Mouse (Mus musculus) testis, adult 2 months (tissue): ENCODE data around the gene Esrrb. TPM values are rescaled to one million over a fixed set of nuclear protein-coding genes. Genes with fewer than 3 reads are reported as not detected.

Experiments
- H3K27ac ChIP-seq: fragments of 200-500 bp; 2 replicates; pipeline ENCODE4 v1.5.1; 2012; ENCODE audit warnings: low read depth, low read length; ENCODE audit not compliant: control insufficient read depth, insufficient read depth
- H3K27me3 ChIP-seq: fragments of 200-500 bp; 2 replicates; pipeline ENCODE4 v1.6.1; 2012; ENCODE audit warnings: mild to moderate bottlenecking, low read length, moderate library complexity; ENCODE audit not compliant: control insufficient read depth, insufficient read depth
- H3K36me3 ChIP-seq: fragments of 200-500 bp; 2 replicates; pipeline ENCODE4 v1.6.1; 2012; ENCODE audit warnings: mild to moderate bottlenecking, low read length; ENCODE audit not compliant: control insufficient read depth, insufficient read depth
- H3K4me1 ChIP-seq: fragments of 200-500 bp; 2 replicates; pipeline ENCODE4 v1.6.1; 2012; ENCODE audit warnings: low read length; ENCODE audit not compliant: control insufficient read depth, insufficient read depth
- H3K4me3 ChIP-seq: fragments of 200-500 bp; 2 replicates; pipeline ENCODE4 v1.5.1; 2012; ENCODE audit warnings: low read depth, mild to moderate bottlenecking, low read length, moderate library complexity, mixed read lengths; ENCODE audit not compliant: control insufficient read depth
- CTCF ChIP-seq: fragments of 200-500 bp; IDR thresholded peaks from 2 replicates; pipeline ENCODE4 v1.5.1; 2012; ENCODE audit warnings: low read depth, mild to moderate bottlenecking, inconsistent platforms, low read length, moderate library complexity; ENCODE audit not compliant: control insufficient read depth, insufficient read depth, insufficient replicate concordance
- POLR2A ChIP-seq: fragments of 200-500 bp; IDR thresholded peaks from 2 replicates; pipeline ENCODE4 v1.6.1; 2012; ENCODE audit warnings: low read depth, mild to moderate bottlenecking, inconsistent platforms, low read length, moderate library complexity; ENCODE audit not compliant: control insufficient read depth
- polyA plus RNA-seq: library from polyadenylated mRNA; depleted of rRNA; stranded (reverse); fragments of >200 nt; gene quantifications from 2 replicates; pipeline ENCODE4 v1.2.3, GENCODE M21; 2012

Esrrb gene
- polyA plus RNA-seq, 1 experiment, result 6.3 TPM

DNA sequence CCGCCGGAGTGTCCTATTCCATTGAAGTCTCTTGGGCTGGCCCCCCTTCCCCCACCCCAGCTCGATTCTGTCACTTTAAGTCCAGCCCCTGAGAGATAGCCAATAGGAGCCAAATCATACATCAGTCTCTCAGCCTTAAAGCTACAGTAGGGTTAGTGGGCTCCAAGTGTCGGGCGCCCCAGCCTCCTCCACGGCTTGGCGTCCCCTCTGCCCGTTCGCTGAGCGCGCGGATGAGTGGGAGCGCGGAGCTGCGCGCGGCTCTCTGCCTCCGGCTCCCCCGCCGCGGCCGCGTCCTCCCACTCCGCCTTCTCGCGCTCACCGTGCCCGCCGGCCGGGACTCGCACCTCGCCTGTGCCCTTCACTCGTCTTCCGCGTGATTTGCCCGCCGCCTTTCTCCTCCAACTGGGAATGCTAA, 60.6 kb downstream of the Esrrb start:
- Histone ChIP-seq H3K4me1 (peaks cover 11% of the 10 kb centered on the region), H3K27ac (no peak overlapping the region), H3K27me3 (no peaks in the 10 kb centered on the region; the same call in 1 of the 2 replicates), H3K4me3 (peak overlapping the region; percentile 32), H3K36me3 (no peaks in the 10 kb centered on the region)
- no peak for TF ChIP-seq POLR2A
- TF ChIP-seq CTCF, result no peak

DNA sequence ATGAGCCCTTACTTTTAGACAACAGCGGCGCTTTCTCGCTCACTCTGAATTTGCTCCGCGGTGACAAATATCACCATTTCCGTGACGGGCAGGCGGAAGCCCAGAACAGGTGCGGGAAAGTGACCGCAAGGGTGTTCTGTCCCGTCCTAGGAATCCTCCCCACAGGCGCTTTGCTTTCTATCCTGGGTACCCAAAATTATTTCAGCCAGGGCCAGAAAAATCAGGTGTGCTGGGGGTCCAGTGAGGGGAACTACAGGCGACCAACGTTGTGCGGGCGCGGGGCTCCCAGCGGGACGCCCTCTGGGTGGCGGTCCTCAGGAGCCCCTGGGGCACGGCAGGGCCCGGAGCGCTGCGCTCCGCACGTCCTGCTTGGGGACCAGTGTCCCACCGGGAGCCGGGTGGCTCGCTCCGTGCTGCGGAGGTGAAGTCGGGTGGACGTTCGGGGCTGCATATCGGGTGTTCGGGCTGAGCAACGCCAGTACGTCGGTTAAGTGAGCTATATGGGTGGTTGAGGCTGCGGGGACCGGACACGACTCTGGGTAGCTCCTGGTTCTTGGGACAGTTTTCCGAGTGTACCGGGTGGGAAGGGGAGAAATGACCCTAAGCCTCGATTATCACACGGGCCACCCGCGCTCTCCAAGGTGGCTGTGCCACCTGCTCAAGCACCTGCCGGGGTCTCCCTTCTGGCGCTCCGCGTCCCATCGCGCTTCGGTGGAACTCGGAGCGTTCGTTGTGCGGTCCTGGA, 61.4 kb downstream of the Esrrb start:
- Histone ChIP-seq H3K36me3 (no peaks in the 10 kb centered on the region), H3K27me3 (no peaks in the 10 kb centered on the region; the same call in 1 of the 2 replicates), H3K4me1 (peaks cover 11% of the 10 kb centered on the region), H3K4me3 (no peak overlapping the region; the same call in 1 of the 2 replicates), H3K27ac (no peak overlapping the region)
- TF ChIP-seq POLR2A (no peak), CTCF (no peak)

DNA sequence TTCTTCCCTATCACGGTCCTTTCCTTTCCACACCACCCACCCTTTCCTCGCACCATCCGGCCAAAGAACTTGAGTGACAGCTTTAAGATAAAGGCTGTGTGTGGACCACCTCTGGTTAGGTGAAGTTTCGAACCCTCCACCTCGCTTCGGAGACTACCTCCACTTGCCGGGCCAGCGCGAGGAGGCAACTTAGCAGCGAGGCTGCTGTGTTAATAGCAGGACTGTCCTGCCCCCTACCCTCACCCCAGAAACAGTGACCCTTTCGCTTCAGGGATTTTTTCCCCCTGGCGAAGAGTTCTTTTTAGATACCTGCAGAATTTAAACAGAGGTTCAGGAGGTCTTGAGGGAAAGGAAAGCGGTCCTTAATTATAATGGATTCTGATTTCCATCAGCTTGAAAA, 62.2 kb downstream of the Esrrb start:
- Histone ChIP-seq H3K4me1 (peaks cover 11% of the 10 kb centered on the region), H3K27me3 (no peaks in the 10 kb centered on the region; the same call in 1 of the 2 replicates), H3K27ac (no peak overlapping the region), H3K4me3 (no peak overlapping the region), H3K36me3 (no peaks in the 10 kb centered on the region)
- no peak for TF ChIP-seq CTCF
- no peak for TF ChIP-seq POLR2A

DNA sequence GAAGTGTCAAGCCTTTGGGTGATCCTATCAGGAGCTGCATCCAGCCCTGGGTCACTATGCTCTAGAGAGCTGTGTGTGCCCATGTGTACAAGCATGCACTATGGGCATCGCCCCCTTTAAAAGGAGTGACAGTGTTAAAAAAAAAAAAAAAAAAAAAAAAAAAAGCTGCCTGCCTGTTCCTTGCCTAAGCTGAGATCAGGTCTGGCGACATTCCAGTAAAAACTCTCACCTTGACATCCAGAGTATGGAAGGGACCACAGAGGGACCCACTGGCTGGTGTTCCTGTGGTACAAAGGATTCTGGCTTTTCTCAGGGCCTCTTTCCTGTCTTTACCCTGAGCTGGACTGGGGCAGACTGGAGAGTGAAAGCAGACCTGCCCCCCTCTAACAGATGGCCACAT, 66.7 kb downstream of the Esrrb start:
- H3K4me3 ChIP-seq, result no peak overlapping the region
- no peak overlapping the region for H3K27ac ChIP-seq
- no peaks in the 10 kb centered on the region for H3K36me3 ChIP-seq
- no peak for TF ChIP-seq CTCF
- no peak for TF ChIP-seq POLR2A
- H3K4me1 ChIP-seq, result peaks cover under 1% of the 10 kb centered on the region
- no peaks in the 10 kb centered on the region; the same call in 1 of the 2 replicates for H3K27me3 ChIP-seq

DNA sequence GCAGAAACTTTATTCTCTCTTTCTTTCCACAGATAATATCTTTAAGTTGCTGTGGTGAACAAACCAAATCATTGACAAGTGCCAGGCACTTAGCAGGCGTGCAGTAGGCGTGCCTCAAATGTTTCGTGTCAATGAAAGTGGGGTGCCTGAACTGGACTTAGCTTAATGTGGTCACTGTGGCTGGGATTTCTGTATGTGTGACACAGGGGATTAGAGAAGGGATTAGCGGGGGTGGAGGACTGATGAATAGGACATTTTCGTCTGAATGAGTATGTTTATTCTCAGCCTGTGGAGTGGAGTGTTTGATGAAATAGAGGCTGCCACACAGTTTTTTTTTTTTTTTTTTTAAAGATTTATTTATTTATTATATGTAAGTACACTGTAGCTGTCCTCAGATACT, 70.8 kb downstream of the Esrrb start:
- no peaks in the 10 kb centered on the region for H3K36me3 ChIP-seq

DNA sequence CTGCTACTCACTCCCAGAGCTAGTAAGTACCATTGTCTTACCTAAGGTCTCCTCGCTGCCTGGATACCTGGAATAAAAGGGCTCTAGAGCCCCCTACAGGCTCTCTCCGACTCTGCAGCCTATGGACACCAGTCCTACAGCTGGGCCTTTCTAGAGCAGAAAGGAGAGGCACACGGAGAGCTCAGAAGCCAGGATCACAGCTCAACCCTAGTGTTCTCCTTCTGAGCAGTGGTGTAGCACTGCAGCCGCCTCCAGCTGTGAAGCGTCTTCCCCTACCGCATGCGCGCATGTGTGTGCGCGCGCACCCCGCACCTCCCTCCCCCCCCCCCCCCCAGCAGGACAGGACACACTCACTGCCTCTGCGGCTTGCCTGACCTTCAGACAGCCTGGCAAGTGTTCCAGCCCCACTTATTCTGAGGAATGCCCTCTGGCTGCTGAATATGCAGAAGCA, 72.5 kb downstream of the Esrrb start:
- H3K27ac ChIP-seq, result no peak overlapping the region
- TF ChIP-seq CTCF, result peak; percentile 51; the same call in 1 of the 2 replicates
- no peak for TF ChIP-seq POLR2A
- H3K4me1 ChIP-seq, result no peaks in the 10 kb centered on the region; the same call in none of the 2 replicates
- H3K4me3 ChIP-seq, result no peak overlapping the region
- H3K36me3 ChIP-seq, result no peaks in the 10 kb centered on the region
- H3K27me3 ChIP-seq, result no peaks in the 10 kb centered on the region

More for the DNA sequence above, 70.8 kb downstream of the Esrrb start:
- Histone ChIP-seq H3K4me3 (no peak overlapping the region), H3K27me3 (no peaks in the 10 kb centered on the region), H3K27ac (no peak overlapping the region), H3K4me1 (no peaks in the 10 kb centered on the region; the same call in none of the 2 replicates)
- TF ChIP-seq CTCF (no peak), POLR2A (no peak)

DNA sequence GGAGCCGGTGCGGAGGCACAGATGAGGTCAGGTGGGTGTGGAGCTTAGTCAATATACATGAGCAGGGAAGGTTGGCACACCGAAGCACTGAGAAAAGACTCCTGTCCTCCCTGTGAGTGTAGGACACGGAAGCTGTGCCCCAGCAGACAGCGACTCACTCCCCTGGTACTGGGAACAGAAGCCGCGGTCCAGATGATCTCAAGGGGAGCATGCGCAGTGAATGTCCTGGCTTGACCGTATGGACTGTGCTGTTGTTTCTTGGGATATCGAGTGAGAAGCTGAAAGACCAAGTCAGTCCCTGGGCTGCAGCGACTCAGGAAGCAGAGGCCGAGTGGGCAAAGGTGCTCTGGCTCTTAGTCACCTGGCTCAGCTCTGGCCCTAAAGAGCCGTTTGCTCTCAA, 74.7 kb downstream of the Esrrb start:
- Histone ChIP-seq H3K4me3 (no peak overlapping the region), H3K27me3 (no peaks in the 10 kb centered on the region), H3K4me1 (no peaks in the 10 kb centered on the region; the same call in none of the 2 replicates), H3K36me3 (no peaks in the 10 kb centered on the region), H3K27ac (no peak overlapping the region)
- TF ChIP-seq POLR2A (no peak), CTCF (no peak)
